Mouse (Mus musculus): ENCODE measurements around the gene Brpf3.
"Not testable (repeated sequence)": the region's sequence is repeated elsewhere in the genome, so short reads cannot be mapped to it uniquely, and the experiment has no call there.

Gene Brpf3

DNA sequence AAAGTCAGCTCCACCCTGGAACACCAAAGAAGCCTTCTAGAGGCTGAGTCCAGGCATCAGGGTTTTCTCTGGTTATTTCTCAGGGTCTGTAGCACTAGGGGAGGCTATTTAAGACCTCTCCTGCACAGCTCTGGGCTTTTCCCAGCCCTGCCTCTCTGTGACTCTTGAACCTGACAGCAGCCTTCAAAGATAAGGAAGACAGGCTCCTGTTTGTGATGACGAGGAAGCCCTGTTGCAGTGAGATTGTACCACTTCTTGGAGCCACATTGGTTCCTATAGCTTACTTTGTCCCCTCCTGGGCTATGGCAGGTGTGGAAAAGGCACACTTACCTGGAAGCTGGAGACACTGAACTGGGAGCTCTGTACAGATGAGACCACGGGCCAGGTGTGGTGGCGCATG lies 32.0 kb downstream of the Brpf3 start:
- H3K27me3 ChIP-seq (ENCODE audit: control insufficient read depth, insufficient read depth, low read length, poor library complexity, severe bottlenecking): no peaks in the 10 kb centered on the region
- no peak for DNase-seq (ENCODE audit: low read depth, low spot score)
- H3K36me3 ChIP-seq (ENCODE audit: control insufficient read depth, insufficient read depth, low read length, poor library complexity, severe bottlenecking): peaks cover 10% of the 10 kb centered on the region

- H3K27me3 ChIP-seq (ENCODE audit: control insufficient read depth, insufficient read depth, low read length, poor library complexity, severe bottlenecking): no peaks in the 10 kb centered on the region
- DNase-seq (ENCODE audit: low read depth, low spot score): no peak
- H3K36me3 ChIP-seq (ENCODE audit: control insufficient read depth, insufficient read depth, low read length, poor library complexity, severe bottlenecking): peaks cover 13% of the 10 kb centered on the region
These were observed 33.8 kb downstream of the Brpf3 start for GRCm38 (mm10) chr17:28834676-28835075.

- Histone ChIP-seq H3K27me3 (ENCODE audit: control insufficient read depth, insufficient read depth, low read length, poor library complexity, severe bottlenecking) (no peaks in the 10 kb centered on the region), H3K36me3 (ENCODE audit: control insufficient read depth, insufficient read depth, low read length, poor library complexity, severe bottlenecking) (peaks cover 13% of the 10 kb centered on the region)
- no peak for DNase-seq (ENCODE audit: low read depth, low spot score)
These were observed 37.0 kb downstream of the Brpf3 start for GRCm38 (mm10) chr17:28837840-28838239.

- not testable (repeated sequence) for H3K27me3 ChIP-seq (ENCODE audit: control insufficient read depth, insufficient read depth, low read length, poor library complexity, severe bottlenecking); H3K36me3 ChIP-seq (ENCODE audit: control insufficient read depth, insufficient read depth, low read length, poor library complexity, severe bottlenecking)
- peak; percentile 16 for DNase-seq (ENCODE audit: low read depth, low spot score)
These were observed 41.1 kb downstream of the Brpf3 start for GRCm38 (mm10) chr17:28841947-28842346.

DNA sequence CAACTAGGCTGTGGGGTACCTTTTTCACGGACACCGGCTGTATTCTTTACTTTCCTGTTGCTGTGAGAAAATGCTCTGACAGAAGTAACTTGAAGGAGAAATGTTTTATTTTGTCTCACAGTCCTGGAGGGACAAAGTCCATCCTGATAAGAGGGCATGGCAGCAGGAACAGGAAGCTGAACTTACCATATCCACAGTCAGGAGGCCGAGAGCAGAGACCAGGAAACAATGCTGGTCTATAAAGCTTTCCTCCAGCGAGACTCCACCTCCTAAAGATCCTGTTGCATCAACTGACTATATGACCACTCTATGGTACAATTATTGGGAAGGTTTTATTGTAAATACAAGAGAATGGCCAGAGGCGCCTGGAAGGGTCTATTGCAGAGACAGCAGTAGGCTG lies 42.8 kb downstream of the Brpf3 start:
- no peaks in the 10 kb centered on the region for H3K36me3 ChIP-seq (ENCODE audit: control insufficient read depth, insufficient read depth, low read length, poor library complexity, severe bottlenecking)
- no peaks in the 10 kb centered on the region for H3K27me3 ChIP-seq (ENCODE audit: control insufficient read depth, insufficient read depth, low read length, poor library complexity, severe bottlenecking)
- no peak for DNase-seq (ENCODE audit: low read depth, low spot score)

DNA sequence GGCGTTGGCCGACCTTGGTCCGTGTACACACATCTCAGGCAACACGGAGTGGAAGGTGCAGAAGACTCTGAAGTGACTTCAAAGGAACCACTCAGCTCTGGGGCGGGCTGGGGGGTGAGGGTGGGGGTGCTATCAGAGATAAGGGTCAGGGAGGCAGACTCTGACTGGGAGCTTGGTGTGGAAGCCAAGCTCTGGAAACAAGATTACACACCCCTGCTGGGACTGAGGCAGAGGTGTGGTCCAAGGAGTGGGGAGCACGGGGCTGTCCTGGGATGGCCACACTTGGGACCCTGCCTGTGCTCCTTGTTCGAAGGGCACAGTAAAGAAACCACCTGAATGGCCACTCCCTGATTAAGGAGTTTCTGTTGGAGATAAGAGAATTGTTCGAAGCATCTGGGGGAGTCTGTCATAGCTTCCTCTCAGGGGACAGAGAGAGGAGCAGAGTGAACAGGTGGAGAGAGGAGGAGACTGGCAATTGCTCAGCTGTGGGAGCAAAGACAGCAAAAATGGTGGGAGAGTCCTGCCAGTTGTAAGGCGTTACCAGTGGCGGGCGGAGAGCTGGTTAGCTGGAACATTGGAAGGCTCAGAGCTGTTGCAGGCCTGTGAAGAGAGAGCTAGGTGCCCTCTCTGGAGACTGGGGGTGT lies 46.2 kb downstream of the Brpf3 start:
- DNase-seq (ENCODE audit: low read depth, low spot score): no peak
- Histone ChIP-seq H3K36me3 (ENCODE audit: control insufficient read depth, insufficient read depth, low read length, poor library complexity, severe bottlenecking) (no peaks in the 10 kb centered on the region), H3K27me3 (ENCODE audit: control insufficient read depth, insufficient read depth, low read length, poor library complexity, severe bottlenecking) (no peaks in the 10 kb centered on the region)

- H3K36me3 ChIP-seq (ENCODE audit: control insufficient read depth, insufficient read depth, low read length, poor library complexity, severe bottlenecking): no peaks in the 10 kb centered on the region
- DNase-seq (ENCODE audit: low read depth, low spot score): no peak
- H3K27me3 ChIP-seq (ENCODE audit: control insufficient read depth, insufficient read depth, low read length, poor library complexity, severe bottlenecking): no peaks in the 10 kb centered on the region
These were observed 49.6 kb downstream of the Brpf3 start for GRCm38 (mm10) chr17:28850511-28850910.

GRCm38 (mm10) chr17:28854377-28854776 lies 53.5 kb downstream of the Brpf3 start:
- no peaks in the 10 kb centered on the region for H3K36me3 ChIP-seq (ENCODE audit: control insufficient read depth, insufficient read depth, low read length, poor library complexity, severe bottlenecking)
- no peak for DNase-seq (ENCODE audit: low read depth, low spot score)
- H3K27me3 ChIP-seq (ENCODE audit: control insufficient read depth, insufficient read depth, low read length, poor library complexity, severe bottlenecking): no peaks in the 10 kb centered on the region

- DNase-seq (ENCODE audit: low read depth, low spot score): peak; percentile 65
- no peaks in the 10 kb centered on the region for H3K27me3 ChIP-seq (ENCODE audit: control insufficient read depth, insufficient read depth, low read length, poor library complexity, severe bottlenecking)
- H3K36me3 ChIP-seq (ENCODE audit: control insufficient read depth, insufficient read depth, low read length, poor library complexity, severe bottlenecking): no peaks in the 10 kb centered on the region
These were observed 54.4 kb downstream of the Brpf3 start for GRCm38 (mm10) chr17:28855166-28855885.

DNA sequence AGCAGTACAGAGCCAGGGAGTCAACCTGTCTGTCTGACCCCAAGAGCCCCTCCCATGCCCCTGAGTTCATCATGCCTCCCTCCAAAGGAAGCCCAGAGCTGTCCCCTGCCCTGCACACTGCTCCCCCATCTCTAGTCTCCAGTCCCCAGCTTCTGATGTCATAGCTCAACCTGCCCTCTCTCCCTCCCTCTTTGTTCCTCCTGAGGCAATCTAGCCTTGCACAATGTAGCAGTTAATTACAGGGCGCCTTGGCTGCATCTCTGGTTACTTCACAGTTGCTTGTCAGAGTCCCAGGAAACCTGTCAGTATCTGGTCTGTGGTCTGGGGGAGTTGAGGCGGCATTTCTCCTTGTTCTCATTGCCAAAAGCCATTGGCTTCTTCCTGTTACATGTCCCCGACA lies 55.1 kb downstream of the Brpf3 start:
- DNase-seq (ENCODE audit: low read depth, low spot score): no peak
- no peaks in the 10 kb centered on the region for H3K27me3 ChIP-seq (ENCODE audit: control insufficient read depth, insufficient read depth, low read length, poor library complexity, severe bottlenecking)
- H3K36me3 ChIP-seq (ENCODE audit: control insufficient read depth, insufficient read depth, low read length, poor library complexity, severe bottlenecking): no peaks in the 10 kb centered on the region

GRCm38 (mm10) chr17:28858205-28858604 lies 57.3 kb downstream of the Brpf3 start, which contains the start of gene Pnpla1:
Pnpla1 (plus strand) TSS chr17:28858411.
- no peaks in the 10 kb centered on the region for H3K36me3 ChIP-seq (ENCODE audit: control insufficient read depth, insufficient read depth, low read length, poor library complexity, severe bottlenecking)
- DNase-seq (ENCODE audit: low read depth, low spot score): no peak
- H3K27me3 ChIP-seq (ENCODE audit: control insufficient read depth, insufficient read depth, low read length, poor library complexity, severe bottlenecking): no peaks in the 10 kb centered on the region

DNA sequence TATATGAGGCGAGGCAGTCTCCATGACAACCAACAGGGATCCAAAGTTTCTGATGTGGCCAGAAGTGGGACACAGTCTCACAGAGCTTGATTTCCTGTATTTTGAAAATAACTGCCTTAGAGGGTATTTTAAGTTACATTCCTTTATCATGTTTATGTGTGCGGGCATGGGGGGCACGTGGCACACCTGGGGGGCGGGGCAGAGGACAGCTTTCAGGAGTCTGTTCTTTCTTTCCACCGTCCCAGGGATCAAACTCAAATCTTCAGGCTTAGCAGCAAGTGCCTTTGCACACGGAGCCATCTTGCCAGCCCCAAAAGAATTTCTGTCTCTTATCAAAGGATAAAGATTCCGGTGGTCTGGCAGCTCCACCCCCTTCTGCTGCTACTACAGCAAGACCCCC lies 63.0 kb downstream of the Brpf3 start:
- H3K27me3 ChIP-seq (ENCODE audit: control insufficient read depth, insufficient read depth, low read length, poor library complexity, severe bottlenecking): no peaks in the 10 kb centered on the region
- DNase-seq (ENCODE audit: low read depth, low spot score): no peak
- no peaks in the 10 kb centered on the region for H3K36me3 ChIP-seq (ENCODE audit: control insufficient read depth, insufficient read depth, low read length, poor library complexity, severe bottlenecking)

DNA sequence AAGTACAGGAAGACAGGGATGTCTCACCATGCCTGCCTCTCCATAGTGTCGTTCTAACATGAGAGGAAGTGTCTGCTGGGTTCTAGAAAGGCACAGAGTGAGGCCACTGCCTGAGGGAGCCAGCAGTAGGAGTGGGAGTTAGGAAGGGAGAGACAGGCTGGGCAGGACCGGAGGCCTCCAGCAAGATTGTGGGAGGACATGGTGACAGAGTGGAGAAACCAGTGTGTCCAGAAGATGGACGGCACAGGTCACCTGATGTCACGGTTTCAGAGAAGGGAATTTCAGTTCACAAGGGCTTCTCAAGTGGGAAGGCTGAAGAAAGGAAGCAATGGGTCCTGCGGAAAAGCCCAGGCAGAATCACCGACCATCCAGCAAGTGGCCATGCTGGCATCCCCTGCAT lies 63.6 kb downstream of the Brpf3 start:
- no peaks in the 10 kb centered on the region for H3K36me3 ChIP-seq (ENCODE audit: control insufficient read depth, insufficient read depth, low read length, poor library complexity, severe bottlenecking)
- DNase-seq (ENCODE audit: low read depth, low spot score): no peak
- H3K27me3 ChIP-seq (ENCODE audit: control insufficient read depth, insufficient read depth, low read length, poor library complexity, severe bottlenecking): no peaks in the 10 kb centered on the region

- H3K36me3 ChIP-seq (ENCODE audit: control insufficient read depth, insufficient read depth, low read length, poor library complexity, severe bottlenecking): no peaks in the 10 kb centered on the region
- DNase-seq (ENCODE audit: low read depth, low spot score): no peak
- H3K27me3 ChIP-seq (ENCODE audit: control insufficient read depth, insufficient read depth, low read length, poor library complexity, severe bottlenecking): no peaks in the 10 kb centered on the region
These were observed 66.0 kb downstream of the Brpf3 start for GRCm38 (mm10) chr17:28866921-28867320.

GRCm38 (mm10) chr17:28867381-28867780 lies 66.5 kb downstream of the Brpf3 start:
- no peak for DNase-seq (ENCODE audit: low read depth, low spot score)
- H3K27me3 ChIP-seq (ENCODE audit: control insufficient read depth, insufficient read depth, low read length, poor library complexity, severe bottlenecking): no peaks in the 10 kb centered on the region
- H3K36me3 ChIP-seq (ENCODE audit: control insufficient read depth, insufficient read depth, low read length, poor library complexity, severe bottlenecking): no peaks in the 10 kb centered on the region
